Mouse (Mus musculus): ENCODE results near the gene Ltbp1. TPM values are rescaled to one million over a fixed set of nuclear protein-coding genes. Genes with fewer than 3 reads are reported as not detected.

Gene Ltbp1
- total and polyA plus RNA-seq, 3 experiments: 17.2 to 40.4 (median 39.9) TPM

DNA sequence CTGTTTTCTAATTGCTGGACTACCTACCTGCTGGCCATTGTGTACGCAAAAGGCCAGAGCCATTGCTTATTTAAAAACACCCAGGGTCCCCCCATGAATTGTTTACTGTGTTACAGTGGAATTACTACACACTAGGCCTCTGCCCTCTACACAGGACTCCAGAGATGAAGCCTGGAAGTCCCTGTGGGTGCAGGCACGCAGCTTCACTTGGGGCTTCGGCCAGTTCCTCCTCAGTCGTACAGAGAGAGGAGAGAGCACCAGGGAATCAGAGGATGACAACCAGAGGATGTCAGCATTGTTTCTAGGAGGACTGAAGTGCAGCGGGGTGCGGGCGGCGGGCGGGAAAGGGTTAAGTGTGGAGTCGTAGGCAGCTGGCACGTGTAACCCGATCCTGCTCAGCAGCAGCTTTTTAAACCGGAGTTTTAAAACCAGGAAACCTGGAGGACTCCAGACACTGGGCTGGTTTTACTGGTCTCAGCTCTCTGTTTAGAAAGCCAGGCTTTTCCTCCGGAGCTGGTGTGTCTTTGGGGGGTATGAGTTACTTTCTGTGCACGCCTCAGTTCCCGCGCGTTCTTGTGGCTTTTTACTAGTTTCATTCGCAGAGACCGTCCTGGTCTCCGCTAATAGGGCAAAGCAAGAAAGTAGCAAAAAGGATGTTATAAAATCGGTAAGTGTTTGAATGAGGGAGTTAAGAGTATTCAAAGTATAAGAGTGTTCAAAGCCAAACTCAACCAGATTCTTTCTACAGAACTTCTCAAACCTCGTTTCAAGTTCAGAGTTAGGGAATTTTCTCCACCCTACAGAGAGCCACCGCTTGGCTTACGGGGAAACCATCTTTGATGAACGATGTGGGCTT is 11.4 kb upstream of the Ltbp1 start:
- peak overlapping the region; percentile 38 for H3K4me3 ChIP-seq
- H3K27me3 ChIP-seq (ENCODE audit: control insufficient read depth, insufficient read depth, low read length): no peaks in the 10 kb centered on the region
- no peaks in the 10 kb centered on the region for H3K36me3 ChIP-seq (ENCODE audit: control insufficient read depth, insufficient read depth, low read length)
- peaks cover 2% of the 10 kb centered on the region; the same call in 1 of the 2 replicates for H3K4me1 ChIP-seq (ENCODE audit: control insufficient read depth, insufficient read depth, low read length)
- WGBS: 7% methylated on average over 26 of the region's 26 CpGs
- intact Hi-C loops (cut with DNase I): no loop called here
- peak; percentile 16 to 32 for DNase-seq
- no peak for TF ChIP-seq POLR2A (IDR thresholded peaks at IDR 0.05; ENCODE audit: insufficient read depth, low read depth, low read length)
- TF ChIP-seq CTCF (IDR thresholded peaks at IDR 0.05): no peak
- no peak for TF ChIP-seq EP300 (IDR thresholded peaks at IDR 0.05; ENCODE audit: insufficient read depth, low read depth, low read length)
- H3K9ac ChIP-seq (ENCODE audit: low read depth, low read length): peak overlapping the region; percentile 64
- H3K27ac ChIP-seq: peak overlapping the region; percentile 40
- no peaks in the 10 kb centered on the region for H3K79me2 ChIP-seq (replicated peaks; ENCODE audit: control insufficient read depth, insufficient read depth, low read length)

DNA sequence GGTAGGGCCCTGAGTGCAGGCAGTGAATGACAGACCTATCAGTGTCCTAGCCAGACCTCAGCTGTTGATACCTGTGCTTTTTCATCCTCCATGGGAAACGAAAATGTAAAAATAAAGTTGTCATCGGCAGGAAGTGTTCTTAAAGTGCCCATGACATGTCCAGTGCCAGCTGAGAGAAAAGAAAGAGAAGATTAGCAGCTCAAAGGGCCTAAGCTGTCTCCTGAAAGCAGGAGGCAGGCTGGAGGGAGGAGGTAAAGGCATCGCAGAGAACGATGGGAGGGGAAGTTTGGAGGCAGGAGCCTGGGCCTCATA is 10.8 kb upstream of the Ltbp1 start:
- DNase-seq: peak in 1 of 2 experiments; percentile 10
- no peaks in the 10 kb centered on the region for H3K79me2 ChIP-seq (replicated peaks; ENCODE audit: control insufficient read depth, insufficient read depth, low read length)
- no peak overlapping the region for H3K9ac ChIP-seq (ENCODE audit: low read depth, low read length)
- no peaks in the 10 kb centered on the region for H3K27me3 ChIP-seq (ENCODE audit: control insufficient read depth, insufficient read depth, low read length)
- H3K4me1 ChIP-seq (ENCODE audit: control insufficient read depth, insufficient read depth, low read length): peaks cover 2% of the 10 kb centered on the region; the same call in 1 of the 2 replicates
- TF ChIP-seq EP300 (IDR thresholded peaks at IDR 0.05; ENCODE audit: insufficient read depth, low read depth, low read length): no peak
- no peaks in the 10 kb centered on the region for H3K36me3 ChIP-seq (ENCODE audit: control insufficient read depth, insufficient read depth, low read length)
- WGBS: 12% methylated on average over 4 of the region's 4 CpGs
- intact Hi-C loops (cut with DNase I): no loop called here
- H3K27ac ChIP-seq: peak overlapping the region; percentile 40
- H3K4me3 ChIP-seq: peak overlapping the region; percentile 38; the same call in 1 of the 2 replicates

DNA sequence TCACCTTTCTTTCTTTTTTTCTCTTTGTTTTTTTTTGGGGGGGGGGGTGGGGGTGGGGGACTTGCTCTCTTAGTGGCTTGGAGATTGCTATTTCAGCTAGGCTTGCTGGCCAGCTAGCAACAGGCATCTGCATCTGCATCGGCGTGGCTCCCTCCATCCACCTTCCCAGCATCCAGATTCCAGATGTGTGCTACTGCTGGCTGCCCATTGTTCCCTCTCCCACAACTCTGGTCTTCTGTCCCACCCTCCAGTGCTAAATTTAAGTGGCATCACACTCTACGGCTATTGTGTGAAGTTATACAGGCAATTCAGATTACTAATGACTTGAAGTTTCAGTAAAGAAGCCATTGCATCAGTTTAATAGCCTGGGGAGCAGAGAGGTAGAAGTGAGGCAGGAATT is 10.1 kb upstream of the Ltbp1 start:
- Histone ChIP-seq H3K9ac (ENCODE audit: low read depth, low read length) (no peak overlapping the region), H3K79me2 (replicated peaks; ENCODE audit: control insufficient read depth, insufficient read depth, low read length) (no peaks in the 10 kb centered on the region), H3K4me1 (ENCODE audit: control insufficient read depth, insufficient read depth, low read length) (peaks cover 2% of the 10 kb centered on the region; the same call in 1 of the 2 replicates), H3K27me3 (ENCODE audit: control insufficient read depth, insufficient read depth, low read length) (no peaks in the 10 kb centered on the region), H3K27ac (no peak overlapping the region), H3K4me3 (no peak overlapping the region), H3K36me3 (ENCODE audit: control insufficient read depth, insufficient read depth, low read length) (no peaks in the 10 kb centered on the region)
- 70% methylated on average over 3 of the region's 3 CpGs for WGBS
- no peak for DNase-seq
- intact Hi-C loops (cut with DNase I): no loop called here
- TF ChIP-seq CTCF (IDR thresholded peaks at IDR 0.05) (no peak), POLR2A (IDR thresholded peaks at IDR 0.05; ENCODE audit: insufficient read depth, low read depth, low read length) (no peak)

DNA sequence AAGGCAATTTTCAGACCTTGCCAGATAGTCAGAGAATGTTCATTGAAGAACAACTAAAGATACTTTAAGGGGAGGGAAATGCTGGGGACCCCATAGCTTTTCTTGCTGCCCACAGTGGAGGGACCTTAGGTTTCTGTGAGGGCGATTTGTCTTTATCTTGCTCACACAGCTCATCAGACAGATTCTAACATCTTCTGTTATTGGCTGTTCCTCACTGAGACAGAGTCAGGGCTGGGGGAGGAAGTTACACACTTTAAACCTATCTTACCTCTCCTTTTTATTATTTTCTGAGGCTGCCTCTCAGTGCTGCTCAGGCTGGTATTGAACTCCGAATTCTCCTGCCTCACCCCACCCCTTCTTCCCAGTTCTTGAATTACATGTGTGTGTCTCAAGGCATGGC is 5.3 kb upstream of the Ltbp1 start:
- 87% methylated on average over 2 of the region's 2 CpGs for WGBS

DNA sequence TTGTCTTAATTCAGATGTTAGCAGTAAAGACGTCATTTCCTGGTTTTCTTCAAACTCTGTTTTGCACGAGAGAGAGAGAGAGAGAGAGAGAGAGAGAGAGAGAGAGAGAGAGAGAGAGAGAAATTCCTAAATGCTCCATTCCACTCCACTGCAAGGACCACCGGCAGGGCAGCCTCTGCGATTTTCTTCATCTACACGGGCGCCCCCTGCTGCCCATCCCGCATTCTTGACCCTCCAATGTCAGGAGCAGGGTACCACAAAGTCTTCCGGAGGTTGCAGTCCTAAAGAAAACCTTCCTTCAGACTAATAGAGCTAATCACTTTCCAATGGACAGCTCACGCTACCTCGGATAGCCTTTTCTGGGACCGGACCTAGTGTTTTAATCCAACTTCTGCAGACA is 548 bp upstream of the Ltbp1 start:
- TF ChIP-seq POLR2A (IDR thresholded peaks at IDR 0.05; ENCODE audit: insufficient read depth, low read depth, low read length) (no peak), CTCF (IDR thresholded peaks at IDR 0.05) (peak; percentile 82), EP300 (IDR thresholded peaks at IDR 0.05; ENCODE audit: insufficient read depth, low read depth, low read length) (peak; percentile 57; the same call in 1 of the 2 replicates)
- H3K9ac ChIP-seq (ENCODE audit: low read depth, low read length): peak overlapping the region; percentile 7
- DNase-seq: peak; percentile 80 to 84
- no peaks in the 10 kb centered on the region for H3K4me1 ChIP-seq (ENCODE audit: control insufficient read depth, insufficient read depth, low read length)
- intact Hi-C loops (cut with DNase I): loop anchor here (1.0 kb wide), 1 partner anchor 194 kb away; no protein-coding TSS in a partner anchor
- H3K27ac ChIP-seq: peak overlapping the region; percentile 90
- no peaks in the 10 kb centered on the region for H3K27me3 ChIP-seq (ENCODE audit: control insufficient read depth, insufficient read depth, low read length)
- H3K79me2 ChIP-seq (replicated peaks; ENCODE audit: control insufficient read depth, insufficient read depth, low read length): no peaks in the 10 kb centered on the region
- H3K4me3 ChIP-seq: peak overlapping the region; percentile 93
- WGBS: under 1% methylated on average over 11 of the region's 11 CpGs
- H3K36me3 ChIP-seq (ENCODE audit: control insufficient read depth, insufficient read depth, low read length): no peaks in the 10 kb centered on the region

More for the DNA sequence above, 5.3 kb upstream of the Ltbp1 start:
- Histone ChIP-seq H3K4me3 (no peak overlapping the region), H3K36me3 (ENCODE audit: control insufficient read depth, insufficient read depth, low read length) (no peaks in the 10 kb centered on the region), H3K4me1 (ENCODE audit: control insufficient read depth, insufficient read depth, low read length) (no peaks in the 10 kb centered on the region), H3K27ac (no peak overlapping the region), H3K27me3 (ENCODE audit: control insufficient read depth, insufficient read depth, low read length) (no peaks in the 10 kb centered on the region), H3K79me2 (replicated peaks; ENCODE audit: control insufficient read depth, insufficient read depth, low read length) (no peaks in the 10 kb centered on the region), H3K9ac (ENCODE audit: low read depth, low read length) (no peak overlapping the region)
- no peak for DNase-seq
- TF ChIP-seq EP300 (IDR thresholded peaks at IDR 0.05; ENCODE audit: insufficient read depth, low read depth, low read length) (no peak), POLR2A (IDR thresholded peaks at IDR 0.05; ENCODE audit: insufficient read depth, low read depth, low read length) (no peak), CTCF (IDR thresholded peaks at IDR 0.05) (no peak)
- intact Hi-C loops (cut with DNase I): no loop called here
